Mouse (Mus musculus) kidney, embryonic 14.5 days (tissue): ENCODE measurements around the gene Dmxl2. TPM values are rescaled to one million over a fixed set of nuclear protein-coding genes. Genes with fewer than 3 reads are reported as not detected.

Source experiments
- ATAC-seq: fragments of 200-750 bp; cut with Nextera tagmentation; 2 replicates; pipeline ENCODE4 v1.8.0; 2017; ENCODE audit warnings: moderate number of reproducible peaks, mild to moderate bottlenecking, moderate TSS enrichment, moderate library complexity; ENCODE audit not compliant: low FRiP score, low TSS enrichment
- H3K27ac ChIP-seq: fragments of 300-500 bp; sonication (generic); 2 replicates; pipeline ENCODE4 v1.5.1; 2014; ENCODE audit warnings: low read depth, mild to moderate bottlenecking, low read length, moderate library complexity, mixed read lengths
- H3K27me3 ChIP-seq: fragments of 300-500 bp; sonication (generic); 2 replicates; pipeline ENCODE4 v1.6.1; 2014; ENCODE audit warnings: mild to moderate bottlenecking, low read length; ENCODE audit not compliant: control insufficient read depth, insufficient read depth
- H3K36me3 ChIP-seq: fragments of 300-500 bp; sonication (generic); 2 replicates; pipeline ENCODE4 v1.6.1; 2014; ENCODE audit warnings: low read length, mixed read lengths; ENCODE audit not compliant: control insufficient read depth, insufficient read depth
- H3K4me1 ChIP-seq: fragments of 300-500 bp; sonication (generic); 2 replicates; pipeline ENCODE4 v1.6.1; 2014; ENCODE audit warnings: low read length, mixed read lengths; ENCODE audit not compliant: control insufficient read depth, insufficient read depth
- H3K4me2 ChIP-seq: fragments of 300-500 bp; sonication (generic); replicated peaks from 2 replicates; pipeline ENCODE4 v1.6.1; 2014; ENCODE audit warnings: low read depth, mild to moderate bottlenecking, low read length
- H3K4me3 ChIP-seq: fragments of 300-500 bp; sonication (generic); 2 replicates; pipeline ENCODE4 v1.5.1; 2014; ENCODE audit warnings: mild to moderate bottlenecking, low read length
- H3K9ac ChIP-seq: fragments of 300-500 bp; sonication (generic); 2 replicates; pipeline ENCODE4 v1.6.1; 2014; ENCODE audit warnings: low read depth, mild to moderate bottlenecking, low read length, moderate library complexity
- H3K9me3 ChIP-seq: fragments of 300-500 bp; sonication (generic); 2 replicates; pipeline ENCODE4 v1.6.1; 2016; ENCODE audit warnings: low read length; ENCODE audit not compliant: control insufficient read depth
- WGBS: fragments of 180-500 bp; shearing (Covaris S2); extraction: QIAGEN DNeasy Blood & Tissue Kit; methylation state at CpG from one replicate; pipeline ENCODE4 v1.1.7; 2014; 5-methylcytosine and 5-hydroxymethylcytosine counted together
- polyA plus RNA-seq: library from polyadenylated mRNA; unstranded; fragments of >200 nt; fragmentation: Nextera tagmentation; extraction: Ambion mirVana; gene quantifications from 2 replicates; pipeline ENCODE4 v1.2.1, GENCODE M21; 2014

The Dmxl2 gene
- polyA plus RNA-seq, 1 experiment from 2014 or later: 9.1 TPM

- Histone ChIP-seq H3K4me3 (no peak overlapping the region), H3K9me3 (no peaks in the 10 kb centered on the region), H3K9ac (no peak overlapping the region), H3K27ac (no peak overlapping the region), H3K4me2 (no peak overlapping the region), H3K27me3 (no peaks in the 10 kb centered on the region), H3K4me1 (no peaks in the 10 kb centered on the region), H3K36me3 (no peaks in the 10 kb centered on the region)
- 40% methylated on average over 8 of the region's 8 CpGs for WGBS
- ATAC-seq: peak; percentile 66; the same call in 1 of the 2 replicates
Measured at GRCm38 (mm10) chr9:54323456-54323855, 178.0 kb downstream of the Dmxl2 start.

- no peak overlapping the region for H3K9ac ChIP-seq
- H3K27me3 ChIP-seq: no peaks in the 10 kb centered on the region
- H3K4me3 ChIP-seq: no peak overlapping the region
- no peak; the same call in 1 of the 2 replicates for ATAC-seq
- H3K9me3 ChIP-seq: no peaks in the 10 kb centered on the region
- no peak overlapping the region for H3K27ac ChIP-seq
- 75% methylated on average over 9 of the region's 9 CpGs for WGBS
- no peaks in the 10 kb centered on the region for H3K4me1 ChIP-seq
- H3K4me2 ChIP-seq: no peak overlapping the region
- no peaks in the 10 kb centered on the region for H3K36me3 ChIP-seq
Measured at GRCm38 (mm10) chr9:54316363-54316762, 185.1 kb downstream of the Dmxl2 start.

Other genes starting within 250 kb of the Dmxl2 start
- gene Cyp19a1, start 233.5 kb downstream of the Dmxl2 start, polyA plus RNA-seq: not detected in 2 replicates
- gene Gldn, start 215.1 kb downstream of the Dmxl2 start, polyA plus RNA-seq: 3.4 and 6.0 TPM in 2 replicates
- not detected in 2 replicates for gene Sh2d7, start 37.4 kb upstream of the Dmxl2 start, polyA plus RNA-seq
- 20.0 and 20.6 TPM in 2 replicates for gene Cib2, start 58.6 kb upstream of the Dmxl2 start, polyA plus RNA-seq
- 132 and 145 TPM in 2 replicates for gene Idh3a, start 84.7 kb upstream of the Dmxl2 start, polyA plus RNA-seq
- gene Acsbg1, start 160.2 kb upstream of the Dmxl2 start, polyA plus RNA-seq: 2.2 and 3.0 TPM in 2 replicates
- gene Dnaja4, start 197.2 kb upstream of the Dmxl2 start, polyA plus RNA-seq: 1.9 and 3.0 TPM in 2 replicates
- gene Wdr61, start 232.9 kb upstream of the Dmxl2 start, polyA plus RNA-seq: 162 and 192 TPM in 2 replicates